Mouse (Mus musculus): ENCODE data around the gene Rph3a.

GRCm38 (mm10) chr5:121016405-121016804 lies 6.5 kb upstream of the Rph3a start:
- TF ChIP-seq GATA1 (IDR thresholded peaks at IDR 0.05; ENCODE audit: low read length) (no peak), TAL1 (IDR thresholded peaks at IDR 0.05; ENCODE audit: low read length) (no peak)

All from erythroblast, embryonic 14.5 days (primary cell).